Mouse (Mus musculus) embryo, embryonic 10 days (tissue): ENCODE results near the gene Bpifb6.

Experiments used
- DNase-seq: peaks from one replicate; pipeline ENCODE4 v3.0.0-alpha.2; 2015; ENCODE audit warnings: low spot score

The Bpifb6 gene

GRCm38 (mm10) chr2:153900088-153900487 is at the start of gene Bpifb6:
Gene Bpifb6, plus strand, starts transcription at chr2:153900388.
- DNase-seq = no peak

GRCm38 (mm10) chr2:153851030-153851360 is 49.2 kb upstream of the Bpifb6 start:
- DNase-seq = peak; percentile 50

GRCm38 (mm10) chr2:153853544-153853943 is 46.6 kb upstream of the Bpifb6 start:
- DNase-seq = no peak

GRCm38 (mm10) chr2:153859581-153859980 is 40.6 kb upstream of the Bpifb6 start:
- DNase-seq = no peak

- no peak for DNase-seq
These were observed 39.9 kb upstream of the Bpifb6 start for GRCm38 (mm10) chr2:153860315-153860714.

- no peak for DNase-seq
These were observed 39.5 kb upstream of the Bpifb6 start for GRCm38 (mm10) chr2:153860715-153861114.

- no peak for DNase-seq
These were observed 38.2 kb upstream of the Bpifb6 start for GRCm38 (mm10) chr2:153861960-153862359.

- no peak for DNase-seq
These were observed 29.2 kb upstream of the Bpifb6 start, which contains the start of gene Sun5 for GRCm38 (mm10) chr2:153870984-153871383. Gene Sun5, minus strand, starts transcription at chr2:153871084.

GRCm38 (mm10) chr2:153874745-153875144 is 25.4 kb upstream of the Bpifb6 start, which contains the start of gene Bpifb2:
Gene Bpifb2, plus strand, starts transcription at chr2:153875045.
- no peak for DNase-seq

- no peak for DNase-seq
These were observed 1.1 kb upstream of the Bpifb6 start for GRCm38 (mm10) chr2:153899111-153899510.

- no peak for DNase-seq
These were observed 2.5 kb downstream of the Bpifb6 start for GRCm38 (mm10) chr2:153902726-153903125.

GRCm38 (mm10) chr2:153906626-153907025 is 6.4 kb downstream of the Bpifb6 start:
- DNase-seq = no peak

GRCm38 (mm10) chr2:153914151-153914550 is 14.0 kb downstream of the Bpifb6 start:
- no peak for DNase-seq

- no peak for DNase-seq
These were observed 17.7 kb downstream of the Bpifb6 start, which contains the start of gene Bpifb3 for GRCm38 (mm10) chr2:153917930-153918329. Gene Bpifb3, plus strand, starts transcription at chr2:153918230.

GRCm38 (mm10) chr2:153921246-153921645 is 21.1 kb downstream of the Bpifb6 start:
- DNase-seq = no peak

- DNase-seq = peak; percentile 76
These were observed 29.8 kb downstream of the Bpifb6 start for GRCm38 (mm10) chr2:153929871-153930413.

- DNase-seq = no peak
These were observed 30.9 kb downstream of the Bpifb6 start for GRCm38 (mm10) chr2:153931125-153931524.

GRCm38 (mm10) chr2:153933311-153933710 is 33.1 kb downstream of the Bpifb6 start:
- no peak for DNase-seq

- DNase-seq = no peak
These were observed 35.2 kb downstream of the Bpifb6 start for GRCm38 (mm10) chr2:153935348-153935747.

- DNase-seq = no peak
These were observed 37.7 kb downstream of the Bpifb6 start, which contains the start of gene Bpifb4 for GRCm38 (mm10) chr2:153937843-153938242. Gene Bpifb4, plus strand, starts transcription at chr2:153938212.

GRCm38 (mm10) chr2:153943537-153943936 is 43.3 kb downstream of the Bpifb6 start:
- peak; percentile 63 for DNase-seq

GRCm38 (mm10) chr2:153944567-153944966 is 44.4 kb downstream of the Bpifb6 start:
- DNase-seq = no peak

- peak; percentile 81 for DNase-seq
These were observed 52.7 kb downstream of the Bpifb6 start for GRCm38 (mm10) chr2:153952897-153953296.

- peak; percentile 85 for DNase-seq
These were observed 53.6 kb downstream of the Bpifb6 start for GRCm38 (mm10) chr2:153953836-153954235.
